Mouse (Mus musculus): ENCODE data around the gene Card10.

Gene Card10

DNA sequence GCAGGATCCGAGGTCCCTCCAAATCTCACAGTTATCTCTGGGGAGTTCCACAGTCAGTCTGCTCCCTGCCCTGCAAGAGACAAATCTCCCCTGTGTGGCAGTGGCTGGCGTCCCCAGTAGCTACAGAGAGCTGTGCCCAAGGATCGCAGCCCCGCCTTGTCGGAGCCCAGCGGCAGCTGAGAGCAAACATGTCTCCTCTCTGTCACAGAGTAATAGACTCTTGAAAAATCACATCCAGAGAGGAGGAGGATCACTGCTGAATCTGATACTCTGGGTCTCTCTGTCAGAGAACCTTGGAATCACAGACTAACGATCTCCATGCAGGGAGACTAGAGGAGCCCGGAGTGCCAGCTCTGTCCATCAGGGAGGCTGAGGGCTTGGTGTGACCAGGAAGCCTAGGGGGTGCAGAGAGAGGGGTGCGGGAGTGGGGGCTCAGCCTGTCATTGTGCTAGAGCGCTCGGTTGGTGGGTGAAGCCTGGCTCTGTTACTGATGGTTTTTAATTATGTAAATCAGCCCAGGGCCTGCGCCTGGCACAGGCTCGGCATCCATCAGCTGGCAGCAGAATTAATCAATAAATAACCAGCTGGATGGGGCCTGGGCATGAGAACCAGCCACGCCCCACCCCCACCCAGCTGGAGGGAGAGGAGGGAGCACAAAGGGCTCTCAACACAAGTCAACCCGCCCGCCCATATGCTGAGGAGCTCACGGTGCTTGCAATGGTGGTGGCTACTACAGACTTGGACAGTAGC is 67.2 kb downstream of the Card10 start:
- no peak for DNase-seq (ENCODE audit: low spot score)

GRCm38 (mm10) chr15:78731830-78732229 is 71.0 kb downstream of the Card10 start:
- DNase-seq (ENCODE audit: low spot score): no peak

DNA sequence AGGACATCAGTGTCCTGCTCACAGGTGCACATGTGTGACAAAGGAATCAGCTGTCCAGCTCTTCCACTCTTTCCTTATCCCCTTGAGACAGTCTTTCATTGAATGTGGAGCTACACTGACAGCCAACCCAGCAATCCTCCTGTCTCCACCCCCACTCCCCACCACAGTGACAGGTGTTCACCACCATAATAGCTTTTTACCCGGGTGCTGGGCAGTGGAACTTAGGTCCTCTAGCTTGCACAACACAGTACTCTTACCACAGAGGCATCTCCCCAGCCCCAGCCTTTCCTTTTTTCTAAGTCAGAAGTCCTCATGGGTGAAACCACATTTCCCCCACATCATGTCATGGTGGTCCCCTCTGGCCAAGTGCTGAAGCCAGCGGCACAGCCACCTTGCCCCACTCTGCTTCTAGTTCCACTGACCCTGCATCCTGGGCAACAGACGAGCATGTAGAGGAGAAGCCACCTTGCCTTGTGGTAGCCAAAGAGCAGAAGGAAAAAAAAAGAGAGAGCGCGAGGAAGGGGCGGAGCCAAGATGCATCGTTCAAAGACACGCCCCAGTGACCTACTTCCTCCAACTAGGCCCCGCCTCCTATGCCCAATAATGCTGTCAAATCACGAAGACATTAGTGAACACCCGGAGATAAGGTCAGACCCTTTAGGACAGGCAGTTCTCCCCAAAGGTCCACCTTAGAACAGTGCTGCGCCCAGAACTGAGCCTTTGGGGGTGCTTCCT is 72.4 kb downstream of the Card10 start:
- DNase-seq (ENCODE audit: low spot score): no peak

DNA sequence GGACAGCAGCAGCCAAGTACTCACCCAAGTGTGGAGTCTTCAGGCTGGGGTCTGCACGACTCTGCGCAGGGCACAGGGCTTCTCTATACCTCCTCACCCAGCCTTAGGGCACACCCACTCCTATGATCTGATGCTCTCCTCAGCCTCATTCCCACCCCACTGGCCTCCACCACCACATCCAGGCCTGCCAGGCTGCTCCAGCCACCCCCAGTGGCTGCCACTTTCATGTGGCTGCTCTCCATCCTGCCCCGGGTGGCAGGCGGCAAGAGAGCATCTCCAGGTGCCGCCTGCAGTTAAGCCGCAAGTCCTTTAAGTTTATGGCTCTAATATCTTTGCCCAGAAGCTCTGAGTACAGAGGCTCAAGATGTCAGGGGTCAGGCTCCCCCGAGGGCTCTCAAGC is 76.1 kb downstream of the Card10 start:
- DNase-seq (ENCODE audit: low spot score): no peak
